Mouse (Mus musculus) CH12.LX (cell line): ENCODE data around the gene Tmcc1. TPM values are rescaled to one million over a fixed set of nuclear protein-coding genes. Genes with fewer than 3 reads are reported as not detected.

Experiments used
- DNase-seq: peaks from one replicate; pipeline ENCODE4 v3.0.0-alpha.2; 2013; ENCODE audit errors: extremely low read depth
- H3K27ac ChIP-seq: 2 replicates; pipeline ENCODE4 v1.5.1; 2012; ENCODE audit warnings: low read depth, mild to moderate bottlenecking, control low read depth, moderate library complexity; ENCODE audit not compliant: insufficient read depth
- H3K27me3 ChIP-seq: replicated peaks from 2 replicates; pipeline ENCODE3; 2012; ENCODE audit warnings: inconsistent platforms
- H3K36me3 ChIP-seq, 2 experiments: replicated peaks in 1 of 2; 2 replicates each; pipeline versions ENCODE3 to v1.6.1; 2012; ENCODE audit warnings: inconsistent platforms in 1 of 2, low read length in 1 of 2, mild to moderate bottlenecking in 1 of 2, mixed read lengths in 1 of 2, moderate library complexity in 1 of 2; ENCODE audit not compliant: control insufficient read depth in 1 of 2, insufficient read depth in 1 of 2
- H3K4me1 ChIP-seq, 2 experiments: 2 replicates each; pipeline ENCODE4 v1.6.1; 2012; ENCODE audit warnings: inconsistent platforms in 1 of 2, moderate library complexity in 1 of 2; ENCODE audit not compliant: insufficient read depth in 2 of 2, control insufficient read depth in 1 of 2
- H3K4me2 ChIP-seq: 2 replicates; pipeline ENCODE4 v1.6.1; 2012; ENCODE audit warnings: low read depth, mild to moderate bottlenecking, control low read depth; ENCODE audit not compliant: poor library complexity, insufficient read depth, severe bottlenecking
- H3K4me3 ChIP-seq, 3 experiments: fragments of 150-350 bp in 1 of 3; sonication (generic) in 1 of 3; replicated peaks in 1 of 3; 2 replicates each; pipeline versions ENCODE3 to v1.5.1; 2011 to 2012; ENCODE audit warnings: low read depth in 2 of 3, low read length in 2 of 3, mild to moderate bottlenecking in 2 of 3, moderate library complexity in 2 of 3, control low read depth in 1 of 3, improper control_type of control experiment in 1 of 3, inconsistent platforms in 1 of 3, mixed read lengths in 1 of 3; ENCODE audit not compliant: poor library complexity in 1 of 3
- H3K79me2 ChIP-seq: replicated peaks from 2 replicates; pipeline ENCODE4 v1.6.1; 2012; ENCODE audit warnings: mild to moderate bottlenecking, moderate library complexity; ENCODE audit not compliant: control insufficient read depth, poor library complexity, insufficient read depth, severe bottlenecking; ENCODE audit errors: extremely low read depth
- H3K9ac ChIP-seq: 2 replicates; pipeline ENCODE4 v1.6.1; 2012; ENCODE audit warnings: low read depth, mild to moderate bottlenecking, control low read depth, moderate library complexity; ENCODE audit not compliant: insufficient read depth
- H3K9me3 ChIP-seq: replicated peaks from 2 replicates; pipeline ENCODE3; 2012; ENCODE audit warnings: low read length, inconsistent platforms, mixed read lengths
- BHLHE40 ChIP-seq: IDR thresholded peaks from 2 replicates; pipeline ENCODE4 v1.6.1; 2011; ENCODE audit warnings: mild to moderate bottlenecking, low read depth, low read length, improper control_type of control experiment
- CHD2 ChIP-seq: IDR thresholded peaks from 2 replicates; pipeline ENCODE4 v1.6.1; 2011; ENCODE audit warnings: low read length, improper control_type of control experiment
- E2F4 ChIP-seq: IDR thresholded peaks from 2 replicates; pipeline ENCODE4 v1.6.1; 2011; ENCODE audit warnings: low read depth, low read length, improper control_type of control experiment; ENCODE audit not compliant: insufficient replicate concordance
- ELF1 ChIP-seq: IDR thresholded peaks from 2 replicates; pipeline ENCODE4 v1.6.1; 2014; ENCODE audit warnings: low read depth, mild to moderate bottlenecking, inconsistent platforms, low read length, improper control_type of control experiment
- ETS1 ChIP-seq: conservative IDR thresholded peaks from 2 replicates; pipeline ENCODE4 v1.6.1; 2012; ENCODE audit warnings: low read depth, mild to moderate bottlenecking, inconsistent platforms, low read length, improper control_type of control experiment, moderate library complexity
- GABPA ChIP-seq: IDR thresholded peaks from 2 replicates; pipeline ENCODE4 v1.6.1; 2012; ENCODE audit warnings: low read depth, low read length, improper control_type of control experiment, inconsistent platforms; ENCODE audit not compliant: insufficient replicate concordance
- HCFC1 ChIP-seq: IDR thresholded peaks from 2 replicates; pipeline ENCODE4 v1.6.1; 2012; ENCODE audit warnings: low read depth, mild to moderate bottlenecking, inconsistent platforms, low read length, improper control_type of control experiment
- JUN ChIP-seq: IDR thresholded peaks from 2 replicates; pipeline ENCODE4 v1.6.1; 2011; ENCODE audit warnings: low read depth, mild to moderate bottlenecking, low read length, improper control_type of control experiment, moderate library complexity; ENCODE audit not compliant: insufficient read depth
- JUND ChIP-seq: conservative IDR thresholded peaks from 2 replicates; pipeline ENCODE4 v1.6.1; 2011; ENCODE audit warnings: low read depth, low read length, improper control_type of control experiment
- MAX ChIP-seq: IDR thresholded peaks from 2 replicates; pipeline ENCODE4 v1.6.1; 2011; ENCODE audit warnings: low read length, improper control_type of control experiment
- MAZ ChIP-seq: IDR thresholded peaks from 2 replicates; pipeline ENCODE4 v1.6.1; 2012; ENCODE audit warnings: low read depth, mild to moderate bottlenecking, inconsistent platforms, low read length, improper control_type of control experiment, moderate library complexity
- MXI1 ChIP-seq: IDR thresholded peaks from 2 replicates; pipeline ENCODE4 v1.6.1; 2011; ENCODE audit warnings: mild to moderate bottlenecking, low read depth, low read length, improper control_type of control experiment
- MYC ChIP-seq: IDR thresholded peaks from 2 replicates; pipeline ENCODE4 v1.6.1; 2011; ENCODE audit warnings: low read depth, mild to moderate bottlenecking, improper control_type of control experiment, low read length
- NELFE ChIP-seq: IDR thresholded peaks from 2 replicates; pipeline ENCODE4 v1.6.1; 2011; ENCODE audit warnings: low read depth, low read length, improper control_type of control experiment
- NRF1 ChIP-seq: IDR thresholded peaks from 2 replicates; pipeline ENCODE4 v1.6.1; 2014; ENCODE audit warnings: low read depth, mild to moderate bottlenecking, inconsistent platforms, low read length, improper control_type of control experiment, moderate library complexity
- PAX5 ChIP-seq: IDR thresholded peaks from 2 replicates; pipeline ENCODE4 v1.6.1; 2012; ENCODE audit warnings: low read length, inconsistent platforms, mixed read lengths
- POLR2A ChIP-seq: IDR thresholded peaks from 2 replicates; pipeline ENCODE4 v1.6.1; 2011; ENCODE audit warnings: low read depth, mild to moderate bottlenecking, improper control_type of control experiment, low read length
- RAD21 ChIP-seq: IDR thresholded peaks from 2 replicates; pipeline ENCODE4 v1.6.1; 2011; ENCODE audit warnings: low read depth, mild to moderate bottlenecking, low read length, improper control_type of control experiment, moderate library complexity
- SIN3A ChIP-seq: IDR thresholded peaks from 2 replicates; pipeline ENCODE4 v1.6.1; 2012; ENCODE audit warnings: low read length, improper control_type of control experiment, inconsistent platforms
- SMC3 ChIP-seq: IDR thresholded peaks from 2 replicates; pipeline ENCODE4 v1.6.1; 2011; ENCODE audit warnings: low read depth, low read length, improper control_type of control experiment
- TCF12 ChIP-seq: IDR thresholded peaks from 2 replicates; pipeline ENCODE4 v1.6.1; 2014; ENCODE audit warnings: low read depth, mild to moderate bottlenecking, inconsistent platforms, low read length, improper control_type of control experiment
- USF1 ChIP-seq: IDR thresholded peaks from 2 replicates; pipeline ENCODE4 v1.6.1; 2014; ENCODE audit warnings: low read depth, mild to moderate bottlenecking, inconsistent platforms, low read length, improper control_type of control experiment
- USF2 ChIP-seq: conservative IDR thresholded peaks from 2 replicates; pipeline ENCODE4 v1.6.1; 2011; ENCODE audit warnings: low read depth, low read length, improper control_type of control experiment
- ZKSCAN1 ChIP-seq: IDR thresholded peaks from 2 replicates; pipeline ENCODE4 v1.6.1; 2012; ENCODE audit warnings: low read depth, inconsistent platforms, low read length, improper control_type of control experiment, borderline replicate concordance
- ZNF384 ChIP-seq: IDR thresholded peaks from 2 replicates; pipeline ENCODE4 v1.6.1; 2012; ENCODE audit warnings: low read depth, low read length, improper control_type of control experiment, inconsistent platforms
- dilution Hi-C: fragments of 300-500 bp; cut with MboI; formaldehyde crosslinking; loops from 2 replicates; pipeline ENCODE4 v1.14.3; 2020; ENCODE audit warnings: low sequenced_read_pairs; ENCODE audit not compliant: extremely low pct_unique_long_range_greater_than_20kb, extremely low pct_ligation_motif_present
- in situ Hi-C: fragments of 300-500 bp; cut with MboI; formaldehyde crosslinking; loops from 3 replicates; pipeline ENCODE4 v1.14.3; 2019; ENCODE audit warnings: low sequenced_read_pairs, low pct_ligation_motif_present, low pct_unique_long_range_greater_than_20kb, mixed read lengths
- polyA plus RNA-seq: library from polyadenylated mRNA; unstranded; fragments of >175 nt; gene quantifications from 2 replicates; pipeline ENCODE4 v1.2.1, GENCODE M21; 2012; ENCODE audit warnings: low read depth; ENCODE audit not compliant: insufficient read length
- total RNA-seq, 2 experiments: library from RNA; depleted of rRNA; stranded (reverse); fragments of 300-350 nt in 1 of 2; fragments of >200 nt in 1 of 2; gene quantifications; 2 replicates each; pipeline ENCODE4 v1.2.3; 2012 to 2014

The Tmcc1 gene
- total and polyA plus RNA-seq, 3 experiments: 3.6 to 60.8 (median 3.7) TPM

GRCm38 (mm10) chr6:115999227-115999626 lies 194.1 kb downstream of the Tmcc1 start:
- peaks cover under 1% of the 10 kb centered on the region for H3K27me3 ChIP-seq
- no peaks in the 10 kb centered on the region; the same call in 1 of the 2 replicates for H3K79me2 ChIP-seq
- in situ Hi-C loops: loop anchor here (5.0 kb wide), 1 partner anchor 97 kb away; no protein-coding TSS in a partner anchor
- H3K36me3 ChIP-seq: no peaks in the 10 kb centered on the region
- H3K4me3 ChIP-seq: no peak overlapping the region
- H3K27ac ChIP-seq: no peak overlapping the region
- peaks cover 38 to 67% of the 10 kb centered on the region in 2 experiments for H3K4me1 ChIP-seq
- dilution Hi-C loops: no loop called here
- no peak for DNase-seq
- H3K9me3 ChIP-seq: no peaks in the 10 kb centered on the region
- no peak overlapping the region for H3K9ac ChIP-seq
- TF ChIP-seq MYC: no peak
- TF ChIP-seq JUN: no peak
- 0 out of 2 replicates have a peak, but pooled peaks have one; percentile 26 for TF ChIP-seq ELF1
- H3K4me2 ChIP-seq: no peak overlapping the region

- Histone ChIP-seq H3K9me3 (no peaks in the 10 kb centered on the region), H3K36me3 (no peaks in the 10 kb centered on the region), H3K27ac (no peak overlapping the region), H3K9ac (no peak overlapping the region), H3K4me1 (peaks cover 36 to 65% of the 10 kb centered on the region in 2 experiments), H3K4me3 (no peak overlapping the region), H3K79me2 (peaks cover 4% of the 10 kb centered on the region), H3K4me2 (no peak overlapping the region), H3K27me3 (peaks cover 5% of the 10 kb centered on the region)
- no peak for TF ChIP-seq ZNF384
- no peak for TF ChIP-seq HCFC1
- TF ChIP-seq TCF12: no peak
- no peak for TF ChIP-seq E2F4
- no peak for TF ChIP-seq ETS1
- TF ChIP-seq MAZ: no peak
- no peak for TF ChIP-seq BHLHE40
- TF ChIP-seq SMC3: no peak
- no peak for TF ChIP-seq GABPA
- no peak for DNase-seq
- in situ Hi-C loops: loop anchor here (5.0 kb wide), 1 partner anchor 96 kb away; no protein-coding TSS in a partner anchor
- dilution Hi-C loops: no loop called here
Observed at GRCm38 (mm10) chr6:115998758-115999157, 194.5 kb downstream of the Tmcc1 start.

GRCm38 (mm10) chr6:115997726-115998311 lies 195.5 kb downstream of the Tmcc1 start:
- H3K27ac ChIP-seq: no peak overlapping the region

More at GRCm38 (mm10) chr6:115997726-115998311, 195.5 kb downstream of the Tmcc1 start:
- peaks cover 11% of the 10 kb centered on the region for H3K27me3 ChIP-seq
- dilution Hi-C loops (no loop called here), in situ Hi-C loops (loop anchor here (5.0 kb wide), 1 partner anchor 96 kb away; no protein-coding TSS in a partner anchor)
- no peaks in the 10 kb centered on the region for H3K36me3 ChIP-seq
- H3K4me3 ChIP-seq: no peak overlapping the region
- TF ChIP-seq PAX5 (no peak), USF2 (no peak), TCF12 (no peak), NRF1 (no peak), MXI1 (no peak), ETS1 (no peak), RAD21 (no peak), ZNF384 (no peak), POLR2A (no peak), CHD2 (no peak), BHLHE40 (no peak), JUND (no peak), NELFE (no peak), ELF1 (no peak), USF1 (no peak), MAZ (no peak), MAX (no peak), SIN3A (no peak), ZKSCAN1 (no peak)
- peaks cover 14% of the 10 kb centered on the region for H3K79me2 ChIP-seq
- H3K4me2 ChIP-seq: no peak overlapping the region
- peaks cover 34 to 67% of the 10 kb centered on the region in 2 experiments for H3K4me1 ChIP-seq
- no peak overlapping the region for H3K9ac ChIP-seq
- H3K9me3 ChIP-seq: no peaks in the 10 kb centered on the region
- no peak for DNase-seq
